Mouse (Mus musculus): Measurements from ENCODE around the gene Echdc2. TPM values are rescaled to one million over a fixed set of nuclear protein-coding genes. Genes with fewer than 3 reads are reported as not detected.
"Not testable (repeated sequence)": the region's sequence is repeated elsewhere in the genome, so short reads cannot be mapped to it uniquely, and the experiment has no call there.

The Echdc2 gene
- polyA plus RNA-seq (2012; rRNA removed), result 149 and 228 TPM in 2 replicates

- no peak for DNase-seq (ENCODE audit: low read depth)
These were observed at the start of gene Echdc2 for GRCm38 (mm10) chr4:108165152-108165895. Gene Echdc2, plus strand, starts transcription at chr4:108165437.

GRCm38 (mm10) chr4:108116466-108116865, 48.8 kb upstream of the Echdc2 start:
- DNase-seq (ENCODE audit: low read depth), result no peak

- DNase-seq (ENCODE audit: low read depth), result no peak
These were observed 47.7 kb upstream of the Echdc2 start for GRCm38 (mm10) chr4:108117488-108117887.

GRCm38 (mm10) chr4:108117924-108118876, 47.0 kb upstream of the Echdc2 start:
- DNase-seq (ENCODE audit: low read depth), result no peak

GRCm38 (mm10) chr4:108124104-108124503, 41.1 kb upstream of the Echdc2 start:
- no peak for DNase-seq (ENCODE audit: low read depth)

GRCm38 (mm10) chr4:108126260-108126659, 39.0 kb upstream of the Echdc2 start:
- DNase-seq (ENCODE audit: low read depth), result no peak

- no peak for DNase-seq (ENCODE audit: low read depth)
These were observed 37.7 kb upstream of the Echdc2 start for GRCm38 (mm10) chr4:108127516-108127915.

- no peak for DNase-seq (ENCODE audit: low read depth)
These were observed 36.9 kb upstream of the Echdc2 start for GRCm38 (mm10) chr4:108128339-108128738.

- DNase-seq (ENCODE audit: low read depth), result no peak
These were observed 34.8 kb upstream of the Echdc2 start for GRCm38 (mm10) chr4:108130452-108130851.

- no peak for DNase-seq (ENCODE audit: low read depth)
These were observed 28.3 kb upstream of the Echdc2 start for GRCm38 (mm10) chr4:108136938-108137337.

GRCm38 (mm10) chr4:108143178-108143577, 22.1 kb upstream of the Echdc2 start:
- DNase-seq (ENCODE audit: low read depth), result not testable (repeated sequence)

- no peak for DNase-seq (ENCODE audit: low read depth)
These were observed 21.5 kb upstream of the Echdc2 start for GRCm38 (mm10) chr4:108143778-108144177.

GRCm38 (mm10) chr4:108144880-108145279, 20.4 kb upstream of the Echdc2 start, which contains the start of gene Scp2:
Gene Scp2, minus strand, starts transcription at chr4:108144998.
- DNase-seq (ENCODE audit: low read depth), result no peak

- not testable (repeated sequence) for DNase-seq (ENCODE audit: low read depth)
These were observed 19.7 kb upstream of the Echdc2 start for GRCm38 (mm10) chr4:108145554-108145953.

- DNase-seq (ENCODE audit: low read depth), result not testable (repeated sequence)
These were observed 10.1 kb upstream of the Echdc2 start for GRCm38 (mm10) chr4:108155141-108155540.

- DNase-seq (ENCODE audit: low read depth), result no peak
These were observed 3.3 kb upstream of the Echdc2 start for GRCm38 (mm10) chr4:108161936-108162335.

- DNase-seq (ENCODE audit: low read depth), result no peak
These were observed 1.9 kb upstream of the Echdc2 start for GRCm38 (mm10) chr4:108163291-108163690.

- no peak for DNase-seq (ENCODE audit: low read depth)
These were observed 1.6 kb downstream of the Echdc2 start for GRCm38 (mm10) chr4:108166874-108167273.

GRCm38 (mm10) chr4:108168056-108168455, 2.8 kb downstream of the Echdc2 start:
- DNase-seq (ENCODE audit: low read depth), result no peak

GRCm38 (mm10) chr4:108182278-108182677, 17.0 kb downstream of the Echdc2 start:
- no peak for DNase-seq (ENCODE audit: low read depth)

GRCm38 (mm10) chr4:108192821-108193323, 27.6 kb downstream of the Echdc2 start:
- DNase-seq (ENCODE audit: low read depth), result no peak

- no peak for DNase-seq (ENCODE audit: low read depth)
These were observed 31.1 kb downstream of the Echdc2 start for GRCm38 (mm10) chr4:108196277-108196855.
